Mouse (Mus musculus) small intestine, adult 2 months (tissue): ENCODE results near the gene Clybl.

Source experiments
- CTCF ChIP-seq: fragments of 200-500 bp; IDR thresholded peaks from 2 replicates; pipeline ENCODE4 v1.5.1; 2012; ENCODE audit warnings: low read depth, mild to moderate bottlenecking, control low read depth, inconsistent platforms, low read length, moderate library complexity, mixed read lengths; ENCODE audit not compliant: insufficient replicate concordance, insufficient read length; ENCODE audit errors: extremely low read depth
- POLR2A ChIP-seq: fragments of 200-500 bp; IDR thresholded peaks from 2 replicates; pipeline ENCODE4 v1.6.1; 2012; ENCODE audit warnings: low read depth, mild to moderate bottlenecking, control low read depth, inconsistent platforms, low read length, moderate library complexity

DNA sequence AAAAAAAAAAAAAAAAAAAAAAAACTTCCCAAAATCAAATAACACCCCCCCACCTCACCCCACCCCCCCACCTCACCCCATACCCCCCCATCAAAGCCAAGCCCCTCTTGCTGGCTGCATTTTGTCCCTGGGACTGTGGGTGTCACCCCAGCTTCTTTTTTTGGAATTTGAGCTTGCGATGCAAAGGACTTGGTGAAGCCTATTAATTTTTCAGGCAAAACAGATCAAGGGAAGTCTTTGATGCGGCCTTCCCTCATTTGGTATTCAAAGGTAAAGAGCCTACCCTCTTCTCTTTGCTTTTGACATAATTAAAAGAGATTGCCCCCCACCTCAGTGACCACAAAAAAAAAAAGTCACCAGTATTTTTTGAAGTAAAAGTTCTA, 44.6 kb downstream of the Clybl start:
- no peak for TF ChIP-seq CTCF
- TF ChIP-seq POLR2A = no peak
